Mouse (Mus musculus) brain, adult 2 months (tissue): Measurements from ENCODE around the gene Gm38431.

Experiments
- DNase-seq: peaks from one replicate; pipeline ENCODE4 v3.0.0; 2011; ENCODE audit warnings: low read depth, low spot score

The Gm38431 gene

DNA sequence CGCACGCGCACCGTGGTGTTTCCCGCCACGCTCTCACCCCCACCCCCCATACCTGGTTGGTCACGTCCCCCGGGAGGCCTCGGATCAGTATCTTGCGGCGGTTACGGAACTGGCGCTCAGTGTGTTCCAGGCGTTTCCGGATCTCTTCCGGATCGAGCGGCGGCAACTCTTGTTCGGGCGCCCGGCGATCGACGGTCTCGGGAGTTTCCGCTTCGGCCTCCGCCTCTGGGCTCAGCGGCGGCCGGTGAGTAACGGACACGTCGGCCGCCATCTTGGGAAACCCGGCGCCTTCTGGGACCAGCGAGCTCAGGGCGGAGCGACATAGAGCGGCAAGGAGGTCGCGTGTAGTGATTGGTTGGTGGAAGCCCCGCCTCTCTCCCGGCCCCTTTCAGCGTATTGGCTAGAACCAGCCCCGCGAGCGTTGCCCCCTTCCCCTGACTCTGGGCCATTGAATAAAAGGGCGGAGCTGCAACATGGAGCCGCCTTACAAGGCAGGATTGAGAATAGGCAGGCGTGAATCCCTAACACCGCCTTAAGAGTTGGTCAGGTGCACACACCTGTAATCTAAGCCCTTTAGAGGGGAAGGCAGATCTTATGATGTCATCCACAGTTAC is at the start of gene Gm38431, which contains the start of gene Raver1:
Gene Gm38431 (minus strand): TSS at position 291 of the 614 bp plus-strand sequence.
Gene Raver1 (minus strand): TSS at position 302 of the 614 bp plus-strand sequence.
- DNase-seq, result peak; percentile 99

DNA sequence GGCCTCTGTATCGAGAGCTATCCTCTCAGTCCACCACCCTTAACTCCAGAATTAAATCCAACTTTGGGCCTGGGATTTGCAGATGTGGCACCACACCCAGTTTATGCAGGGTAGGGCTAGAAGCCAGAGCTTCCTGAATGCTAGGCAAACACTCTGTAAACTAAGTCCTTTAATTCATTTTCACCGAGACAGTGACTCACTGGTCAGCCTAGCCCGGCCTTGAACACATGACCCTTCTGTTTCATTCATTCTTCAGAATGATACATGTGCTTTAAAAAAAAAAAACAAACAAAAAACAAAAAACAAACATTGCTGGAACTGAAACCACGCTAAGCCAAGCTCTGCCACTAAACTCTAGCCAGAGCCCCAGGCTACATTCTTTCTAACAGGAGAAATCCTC is 46.6 kb upstream of the Gm38431 start:
- no peak for DNase-seq

DNA sequence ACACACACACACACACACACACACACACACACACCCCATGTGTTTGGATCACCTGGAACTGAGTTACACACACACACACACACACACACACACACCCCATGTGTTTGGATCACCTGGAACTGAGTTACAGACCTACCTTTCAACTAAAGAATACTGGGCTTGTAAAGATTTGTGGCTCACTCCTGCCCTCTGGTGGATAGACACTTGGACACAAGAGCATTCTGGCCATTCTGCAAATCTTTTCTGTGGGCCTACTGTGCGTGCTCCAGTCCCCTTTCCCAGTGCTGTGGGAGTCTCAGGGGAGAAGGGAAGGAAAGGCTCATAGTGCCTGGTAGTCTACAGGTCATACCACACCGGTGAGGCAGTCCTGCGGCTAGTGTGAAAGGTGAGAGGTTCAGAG is 45.4 kb upstream of the Gm38431 start:
- peak; percentile 85 for DNase-seq

DNA sequence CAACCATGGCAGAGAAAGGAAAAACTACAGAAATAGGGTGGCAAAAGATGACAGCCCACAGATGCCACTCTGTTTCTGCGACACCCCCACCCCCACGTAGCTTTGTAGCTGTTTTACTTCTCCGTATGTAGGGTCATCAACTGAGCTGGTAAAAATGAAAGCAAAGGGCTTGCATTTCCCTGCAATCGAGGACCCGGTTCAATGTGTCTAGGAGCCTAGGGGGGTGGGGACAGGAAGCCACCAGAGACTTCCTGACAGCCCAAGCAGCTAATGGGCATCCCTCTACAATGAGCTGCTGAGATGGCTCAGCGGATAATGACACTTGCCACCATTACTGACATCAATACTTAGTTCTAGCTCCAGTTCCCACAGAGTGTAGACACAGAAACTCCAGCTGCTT is 44.6 kb upstream of the Gm38431 start:
- no peak for DNase-seq

DNA sequence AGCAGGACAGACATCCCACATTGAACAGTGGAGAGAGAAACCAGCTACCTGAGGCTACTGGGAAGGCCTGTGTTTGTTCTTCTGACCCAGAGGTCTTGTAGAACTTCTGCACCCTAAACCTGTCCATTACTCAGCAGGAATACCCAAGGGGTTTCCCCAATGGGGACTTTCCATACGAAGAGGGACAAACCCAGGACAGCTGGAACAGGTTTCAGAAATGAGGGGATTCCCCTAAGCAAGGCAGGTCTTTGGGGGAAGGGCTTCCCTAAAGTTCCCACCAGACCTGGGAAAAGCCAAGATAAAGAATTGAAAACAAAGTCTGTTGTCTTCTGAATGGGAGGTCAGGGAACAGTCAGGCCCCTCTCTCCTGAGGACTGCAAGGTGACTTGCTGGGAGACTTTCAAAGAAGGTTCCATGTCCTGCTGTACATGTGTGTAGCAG is 44.2 kb upstream of the Gm38431 start:
- no peak for DNase-seq

DNA sequence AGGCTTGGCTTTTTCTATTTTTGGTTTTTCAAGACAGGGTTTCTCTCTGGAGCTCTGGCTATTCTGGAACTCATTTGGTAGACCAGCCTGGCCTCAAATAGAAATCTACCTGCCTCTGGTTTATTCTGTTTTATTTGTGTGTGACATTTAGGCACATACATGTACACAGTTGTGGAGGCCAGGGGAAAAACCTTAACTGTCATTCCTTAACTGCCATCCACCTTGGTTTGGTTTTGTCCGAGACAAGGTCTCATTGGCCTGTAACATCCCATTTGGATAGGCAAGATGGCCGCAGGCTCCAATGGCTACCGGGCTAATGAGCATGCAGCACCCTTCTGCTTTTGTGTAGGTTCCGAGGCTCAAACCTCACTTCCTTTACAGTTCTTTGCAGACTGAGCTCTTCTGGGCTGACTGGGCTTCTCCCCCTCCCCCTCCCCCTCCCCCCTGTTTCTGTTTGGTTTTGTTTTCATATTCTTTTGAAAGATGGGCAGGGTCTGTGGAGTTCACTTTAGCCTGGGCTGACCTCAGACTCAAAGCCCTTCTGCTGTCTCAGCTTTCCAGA is 43.6 kb upstream of the Gm38431 start:
- DNase-seq, result no peak

DNA sequence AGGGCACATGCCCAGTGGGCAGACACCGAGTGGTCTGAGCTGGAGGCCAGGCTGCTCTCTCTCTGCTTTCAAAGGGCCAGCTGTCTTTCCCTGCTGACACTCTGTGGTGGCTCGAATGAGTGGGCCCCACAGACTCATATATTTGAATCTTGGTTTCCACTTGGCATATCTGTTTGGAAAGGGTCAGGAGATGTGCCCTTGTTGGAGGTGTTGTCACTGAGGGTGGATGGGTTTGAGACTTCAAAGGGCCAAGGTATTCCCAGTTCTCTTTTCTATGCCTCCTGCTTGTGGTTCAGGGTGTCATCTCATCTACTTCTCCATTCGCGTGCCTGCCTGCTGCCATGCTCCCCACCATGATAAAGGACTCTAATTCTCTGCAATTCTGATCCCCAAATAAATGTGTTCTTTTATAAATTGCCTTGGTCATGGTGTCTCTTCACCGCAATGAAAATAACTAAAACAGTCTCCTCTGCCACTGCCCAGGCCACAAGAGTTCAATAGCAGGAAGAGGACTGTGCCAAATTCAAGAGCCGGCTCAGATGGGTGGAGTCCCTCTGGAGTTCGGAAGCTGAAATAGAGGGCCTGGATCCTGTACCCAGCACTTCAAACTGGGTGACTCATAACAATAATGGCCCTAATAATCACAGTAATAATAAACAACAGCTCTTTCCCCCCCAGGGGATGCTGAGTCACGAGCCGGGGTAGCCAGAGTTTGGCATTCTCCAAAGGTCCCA is 43.0 kb upstream of the Gm38431 start:
- DNase-seq, result peak; percentile 65

DNA sequence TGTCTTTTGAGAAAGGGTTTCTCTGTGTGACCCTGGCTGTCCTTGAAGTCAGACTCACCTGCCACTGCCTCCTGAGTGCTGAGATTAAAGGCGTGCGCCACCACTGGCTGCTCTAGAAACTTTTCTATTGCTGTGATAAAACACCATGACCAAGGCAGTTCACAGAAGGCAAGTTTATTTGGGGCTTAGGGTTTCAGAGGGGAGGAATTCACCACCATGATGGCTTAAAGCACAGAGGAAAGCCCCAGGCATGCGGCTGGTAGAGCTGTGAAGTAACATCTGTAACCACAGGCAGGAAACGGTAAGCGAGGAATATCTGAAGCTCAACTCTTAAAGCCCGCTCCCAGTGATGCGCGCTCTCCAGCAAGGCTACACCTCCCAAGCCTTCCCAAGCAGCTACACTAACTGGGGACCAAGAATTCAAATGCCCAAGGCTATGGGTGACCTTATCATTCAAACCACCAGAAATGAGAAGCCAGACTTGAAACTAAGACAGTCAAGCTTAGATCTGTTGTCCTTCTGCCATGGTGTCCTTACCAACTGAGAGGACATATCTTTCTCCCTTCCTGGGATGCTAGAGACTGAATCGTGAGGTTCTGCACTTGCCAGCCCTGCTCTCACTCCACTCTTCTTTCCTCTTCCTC is 41.4 kb upstream of the Gm38431 start:
- no peak for DNase-seq

DNA sequence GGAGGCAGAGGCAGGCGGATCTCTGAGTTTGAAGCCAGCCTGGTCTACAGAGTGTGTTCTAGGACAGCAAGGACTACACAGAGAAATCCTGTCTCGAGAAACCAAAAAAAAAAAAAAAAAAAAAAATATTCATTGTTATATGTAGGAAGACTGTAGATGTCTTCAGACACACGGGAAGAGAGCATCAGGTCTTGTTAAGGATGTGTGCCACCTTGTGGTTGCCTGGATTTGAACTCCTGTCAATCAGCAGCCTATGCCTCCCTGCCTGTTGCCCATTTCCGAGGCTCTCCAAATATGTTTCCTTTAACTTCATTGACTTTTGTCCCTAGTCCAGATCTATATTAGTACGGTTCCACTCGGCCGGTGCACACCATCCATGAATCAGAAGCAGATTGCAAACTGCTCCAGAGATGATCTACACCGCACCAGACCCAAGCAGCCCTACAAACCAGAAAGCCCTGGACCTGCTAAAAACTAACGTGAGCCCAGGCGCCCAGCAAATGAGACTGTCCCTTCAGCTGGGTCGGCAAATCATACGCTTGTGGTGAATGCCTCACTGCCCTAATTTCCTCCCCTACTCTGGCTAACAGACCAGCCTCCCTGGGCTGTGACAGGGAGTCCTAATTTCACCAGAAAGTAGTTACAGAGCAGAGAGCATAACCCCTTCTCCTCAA is 40.4 kb upstream of the Gm38431 start:
- peak; percentile 73 for DNase-seq

DNA sequence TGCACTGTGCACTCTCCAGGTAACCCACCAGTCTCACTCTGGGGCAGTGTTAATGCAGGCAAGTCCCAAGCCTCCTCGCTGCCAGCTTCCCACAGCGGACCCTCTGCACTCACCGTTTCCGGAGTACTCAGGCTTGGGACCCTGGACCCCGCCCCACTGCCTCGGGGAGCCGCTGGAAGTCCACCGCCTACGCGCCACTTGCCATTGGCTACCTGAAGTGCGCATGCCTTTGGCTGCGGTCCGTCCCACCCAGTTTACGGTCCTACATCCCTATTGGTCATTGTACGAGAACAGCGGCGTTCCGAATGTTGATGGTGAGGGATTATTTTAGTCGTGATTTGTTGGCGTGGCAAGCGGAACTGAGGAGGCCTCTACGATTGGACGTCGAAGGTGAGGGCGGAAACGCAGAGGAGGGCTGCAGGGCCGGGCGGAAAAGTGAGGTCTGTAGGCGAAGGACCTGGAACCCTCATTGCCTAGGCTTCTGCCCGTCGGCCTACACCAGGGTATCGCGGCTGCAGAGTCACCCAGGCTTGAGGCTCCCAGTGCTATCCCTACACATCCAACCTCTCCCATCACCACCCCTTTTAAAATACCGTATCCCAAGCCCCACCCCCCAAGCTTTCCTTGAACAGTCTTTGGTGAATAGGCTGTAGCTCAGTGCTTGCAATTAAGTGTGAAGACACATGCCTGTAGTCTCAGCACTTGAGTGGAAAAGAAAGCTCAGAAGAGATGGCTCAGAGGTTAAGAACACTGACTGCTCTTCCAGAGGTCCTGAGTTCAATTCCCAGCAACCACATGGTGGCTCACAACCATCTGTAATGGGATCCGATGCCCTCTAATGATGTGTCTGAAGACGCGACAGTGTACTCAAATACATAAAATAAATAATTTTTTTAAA is 39.5 kb upstream of the Gm38431 start, which contains the start of gene Tyk2:
Gene Tyk2 (minus strand): TSS at position 185 of the 898 bp plus-strand sequence.
- peak; percentile 99 for DNase-seq

DNA sequence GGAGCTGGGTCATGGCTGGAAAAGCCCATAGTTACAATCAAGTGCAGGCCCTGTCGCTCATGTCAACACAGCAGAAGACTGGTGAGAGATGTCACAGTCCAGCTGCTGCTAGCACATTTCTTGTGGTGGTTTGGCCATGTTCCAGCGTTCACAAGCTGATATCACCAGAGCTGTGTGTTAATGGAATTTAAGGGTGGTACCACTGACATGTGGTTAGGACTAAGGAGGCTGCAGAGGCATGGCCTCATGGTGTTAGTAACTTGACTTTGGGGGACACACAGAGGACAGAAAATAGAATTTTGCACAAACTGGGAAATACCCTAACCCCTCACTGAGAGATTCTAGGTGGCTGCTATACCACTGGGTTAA is 34.4 kb upstream of the Gm38431 start:
- no peak for DNase-seq

DNA sequence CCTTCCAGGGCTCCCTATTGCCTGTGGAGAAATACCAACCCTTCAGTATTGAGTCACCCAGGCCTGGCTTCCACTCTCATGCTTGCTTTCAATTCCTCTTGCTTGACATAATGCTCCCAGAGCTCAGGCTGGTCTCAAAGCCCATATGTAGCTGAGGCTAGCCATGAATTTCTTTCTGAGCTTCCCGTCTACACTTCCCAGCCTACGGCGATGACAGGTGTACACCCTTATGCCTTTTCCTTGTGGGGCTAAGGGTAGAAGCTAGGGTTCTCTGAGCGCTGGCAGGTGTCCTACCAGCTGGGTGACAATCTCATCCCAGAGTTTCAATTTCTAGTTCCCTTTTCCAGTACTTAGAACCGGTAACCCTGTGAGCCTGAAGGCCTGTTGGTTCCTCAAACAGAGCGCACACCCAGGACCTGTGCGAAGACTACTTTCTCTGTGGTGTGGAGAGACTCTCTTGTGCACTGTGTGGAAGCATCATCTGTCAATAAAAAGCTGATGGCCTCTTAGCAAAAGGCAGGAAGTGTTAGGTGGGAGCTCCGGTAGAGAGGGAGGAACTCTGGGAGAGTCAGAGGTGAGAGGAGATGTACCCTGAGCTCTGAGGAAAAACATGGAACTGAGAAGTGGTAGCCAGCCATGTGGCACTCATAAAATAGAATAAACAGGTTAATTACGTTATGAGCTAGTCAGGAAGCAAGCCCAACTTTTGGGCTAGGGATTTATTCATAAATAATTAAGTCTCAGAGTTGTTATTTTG is 33.9 kb upstream of the Gm38431 start:
- no peak for DNase-seq

DNA sequence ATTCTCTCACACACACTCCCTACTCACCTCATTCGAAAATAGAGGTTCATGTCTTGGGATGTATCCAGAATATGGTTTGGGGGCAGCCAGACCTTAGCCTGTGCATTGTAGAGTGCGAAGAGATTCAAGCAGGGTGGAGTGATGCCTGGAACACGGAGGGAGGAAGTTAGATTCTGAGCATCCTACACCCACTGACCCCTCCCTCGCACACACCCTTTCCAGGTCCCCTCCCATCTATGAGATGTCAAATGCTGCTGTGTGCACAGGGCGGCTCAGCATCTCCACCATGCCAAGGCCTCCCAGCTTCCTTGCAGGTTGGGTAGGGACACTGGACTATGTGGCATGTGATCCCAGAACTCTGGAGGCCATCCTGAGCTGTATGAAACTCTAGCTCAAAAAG is 33.0 kb upstream of the Gm38431 start:
- DNase-seq, result no peak

DNA sequence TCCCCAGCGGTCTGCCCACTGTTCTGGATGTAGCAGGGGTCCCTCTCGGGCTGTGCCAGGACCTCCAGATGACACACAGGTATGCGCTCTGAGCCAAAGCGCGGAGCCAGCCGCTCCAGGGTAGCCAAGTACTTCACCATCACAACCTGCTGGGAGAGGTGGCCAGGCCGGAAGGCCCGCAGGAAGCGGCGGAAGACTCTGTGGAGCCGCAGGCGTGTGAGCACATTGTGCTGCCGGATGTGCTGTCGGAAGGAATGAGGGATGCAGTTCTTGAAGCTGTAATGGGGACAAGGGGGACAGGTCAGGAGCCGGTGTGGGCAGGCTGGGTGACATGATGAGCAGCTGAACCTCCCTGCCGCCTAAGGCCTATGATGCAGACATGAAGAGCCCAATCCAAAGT is 29.7 kb upstream of the Gm38431 start:
- no peak for DNase-seq

DNA sequence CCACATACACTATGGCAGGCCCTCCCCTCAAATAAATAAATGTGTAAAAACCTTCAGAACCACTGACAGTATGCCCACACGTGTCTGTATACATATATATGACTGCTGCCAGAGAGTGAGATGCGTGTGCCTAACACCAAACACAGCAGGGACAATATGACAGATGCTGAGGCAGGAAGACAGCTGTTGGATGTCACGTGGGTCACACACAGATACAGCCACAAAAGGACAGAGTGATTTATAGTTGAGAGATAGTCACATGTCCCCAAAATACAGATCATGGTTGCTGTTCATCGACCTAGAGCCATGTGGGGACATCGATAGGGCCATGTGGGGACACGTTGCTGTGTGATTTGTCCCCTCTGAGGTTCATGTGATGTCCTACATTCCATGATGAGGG is 25.3 kb upstream of the Gm38431 start:
- DNase-seq, result no peak

DNA sequence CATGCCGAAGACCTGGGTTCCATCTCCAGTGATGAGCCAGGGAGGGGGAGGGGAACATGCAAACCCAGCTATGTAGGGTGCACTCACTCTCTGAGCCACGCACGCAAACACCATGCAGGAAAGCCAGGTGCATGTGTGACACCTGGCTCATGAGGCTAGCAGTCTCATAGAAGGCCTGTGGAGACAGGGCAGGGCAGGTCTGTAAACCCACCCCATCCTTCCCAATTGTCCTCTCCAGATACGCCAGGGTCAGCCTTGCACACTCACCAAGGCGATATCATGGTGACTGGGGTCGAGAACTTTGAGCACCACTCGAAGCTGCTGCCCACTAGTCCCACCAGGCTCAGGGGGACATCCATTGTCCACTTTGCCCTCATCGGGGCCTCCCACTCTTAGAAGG is 23.3 kb upstream of the Gm38431 start:
- DNase-seq, result no peak

DNA sequence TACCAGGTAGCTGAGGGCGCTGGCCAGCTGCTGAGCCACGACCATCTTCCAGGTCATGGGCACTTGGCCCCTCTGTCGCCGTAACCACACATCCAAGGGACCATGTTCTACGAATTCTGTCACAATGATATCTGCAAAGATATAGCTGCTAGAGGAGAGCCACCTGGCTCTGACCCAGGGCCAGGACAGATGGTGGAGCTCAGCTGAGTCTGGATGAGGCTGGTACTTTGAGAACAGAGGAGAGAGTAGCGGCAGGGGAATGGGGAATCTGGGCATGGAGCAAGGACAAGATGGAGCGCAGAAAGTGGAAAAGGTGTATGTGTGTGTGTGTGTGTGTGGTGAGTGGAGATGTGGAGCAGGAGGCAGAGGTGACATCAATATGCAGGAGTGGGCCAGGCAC is 22.4 kb upstream of the Gm38431 start:
- peak; percentile 68 for DNase-seq

DNA sequence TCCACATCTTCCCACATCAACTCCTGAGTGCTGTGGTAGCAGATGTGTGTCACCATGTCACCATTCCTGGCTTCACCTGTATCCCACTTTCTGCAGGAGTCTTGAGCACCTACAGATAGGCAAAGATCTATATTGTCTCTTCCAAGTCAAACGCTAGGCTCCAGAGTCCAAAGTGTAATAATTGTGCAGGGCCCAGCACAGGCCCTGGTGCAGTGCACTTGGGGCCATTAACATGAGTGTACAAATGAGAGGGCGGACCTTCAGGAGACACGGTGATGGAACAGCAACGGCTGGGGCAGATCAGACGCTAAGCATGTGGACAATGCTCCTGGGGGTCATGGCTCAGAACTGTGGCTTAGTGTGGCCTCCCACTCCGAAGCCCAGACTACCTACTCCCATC is 22.0 kb upstream of the Gm38431 start:
- DNase-seq, result no peak

DNA sequence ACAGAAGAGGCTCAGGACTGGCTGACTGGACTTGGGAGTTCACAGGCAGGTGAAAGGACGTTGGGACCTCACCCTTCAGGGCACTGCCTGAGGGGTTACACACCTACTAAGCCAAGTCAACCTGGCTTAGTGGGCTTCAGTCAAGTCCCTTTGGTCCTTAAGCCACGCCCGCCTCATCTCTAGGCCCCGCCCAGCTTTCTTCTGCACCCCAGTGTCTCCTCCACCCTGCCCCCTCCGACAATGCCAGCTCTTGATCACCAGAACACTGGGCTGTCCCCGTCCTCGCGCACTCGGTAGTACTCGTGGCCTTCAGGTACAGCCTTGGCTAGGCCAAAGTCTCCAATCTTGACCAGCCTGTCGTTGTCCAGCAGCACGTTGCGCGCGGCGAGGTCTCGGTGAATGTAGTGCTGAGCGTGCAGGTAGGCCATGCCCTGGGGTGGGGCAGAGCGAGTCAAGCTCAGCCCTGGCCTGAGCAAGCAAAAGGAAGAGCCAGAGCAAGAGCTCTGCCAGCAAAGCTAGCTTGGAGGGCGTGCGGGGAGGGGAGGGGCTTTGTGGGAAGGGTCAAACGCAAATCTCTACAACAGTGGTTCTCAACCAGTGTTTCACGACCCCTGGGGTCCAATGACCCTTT is 15.9 kb upstream of the Gm38431 start:
- no peak for DNase-seq
